Mouse (Mus musculus) liver, embryonic 14.5 days (tissue): ENCODE measurements around the gene Arsj.

ENCODE experiments used
- CTCF ChIP-seq: IDR thresholded peaks from 2 replicates; pipeline ENCODE4 v1.5.1; 2016; ENCODE audit warnings: antibody characterized with exemption, low read depth, control low read depth
- EP300 ChIP-seq: IDR thresholded peaks from 2 replicates; pipeline ENCODE4 v1.6.1; 2016; ENCODE audit warnings: antibody characterized with exemption, low read depth

GRCm38 (mm10) chr3:126359760-126360159, 3.7 kb upstream of the Arsj start:
- TF ChIP-seq CTCF = no peak
- no peak for TF ChIP-seq EP300
